Mouse (Mus musculus) cerebellum, postnatal 4 days (tissue): ENCODE data around the gene D430041D05Rik.
A peak's percentile ranks its signal among the peaks of the same experiment; 100 is the strongest.

Source experiments
- DNase-seq, 2 experiments: peaks; one replicate each; pipeline ENCODE4 v3.0.0; 2022; ENCODE audit warnings: low spot score in 2 of 2, mixed read lengths in 1 of 2

Gene D430041D05Rik

DNA sequence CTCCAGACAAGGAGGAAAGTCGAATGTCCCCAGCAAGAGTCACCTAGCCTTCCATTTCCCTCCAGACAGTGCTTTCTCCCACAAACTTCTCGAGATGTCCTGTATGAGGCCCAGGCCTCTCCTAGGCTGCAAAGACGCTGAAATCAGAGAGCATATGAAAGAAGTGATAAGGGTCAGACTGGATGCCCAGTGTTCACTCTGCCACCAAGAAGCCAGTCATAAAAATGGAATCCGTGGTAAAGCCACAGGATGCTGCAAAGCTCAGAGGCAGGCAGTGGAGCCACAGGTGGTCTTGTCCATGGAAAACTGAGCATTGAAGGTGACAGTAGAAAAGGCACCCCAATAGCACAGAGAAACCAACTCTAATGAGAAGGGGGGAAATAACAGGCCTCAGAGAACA lies 2.9 kb downstream of the D430041D05Rik start:
- DNase-seq, result no peak

DNA sequence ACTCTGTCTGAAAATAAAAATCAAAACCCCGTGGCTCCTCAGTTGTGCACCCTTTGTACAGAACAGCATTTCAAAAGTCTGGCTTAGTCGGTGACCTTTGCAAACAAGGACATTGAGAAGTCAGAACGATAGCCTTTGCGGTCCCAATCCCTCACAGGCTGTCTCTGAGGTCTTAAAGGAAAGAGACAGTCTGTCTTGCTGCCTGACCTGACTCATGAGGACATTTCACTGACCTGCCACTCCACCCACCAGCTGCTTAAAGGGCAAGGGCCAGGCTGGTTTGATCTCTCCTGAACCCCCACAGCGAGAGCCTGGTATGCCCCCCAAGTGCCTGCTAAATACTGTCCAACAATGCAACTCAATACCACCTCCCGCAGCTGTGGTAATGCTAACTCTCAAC lies 6.8 kb downstream of the D430041D05Rik start:
- no peak for DNase-seq

DNA sequence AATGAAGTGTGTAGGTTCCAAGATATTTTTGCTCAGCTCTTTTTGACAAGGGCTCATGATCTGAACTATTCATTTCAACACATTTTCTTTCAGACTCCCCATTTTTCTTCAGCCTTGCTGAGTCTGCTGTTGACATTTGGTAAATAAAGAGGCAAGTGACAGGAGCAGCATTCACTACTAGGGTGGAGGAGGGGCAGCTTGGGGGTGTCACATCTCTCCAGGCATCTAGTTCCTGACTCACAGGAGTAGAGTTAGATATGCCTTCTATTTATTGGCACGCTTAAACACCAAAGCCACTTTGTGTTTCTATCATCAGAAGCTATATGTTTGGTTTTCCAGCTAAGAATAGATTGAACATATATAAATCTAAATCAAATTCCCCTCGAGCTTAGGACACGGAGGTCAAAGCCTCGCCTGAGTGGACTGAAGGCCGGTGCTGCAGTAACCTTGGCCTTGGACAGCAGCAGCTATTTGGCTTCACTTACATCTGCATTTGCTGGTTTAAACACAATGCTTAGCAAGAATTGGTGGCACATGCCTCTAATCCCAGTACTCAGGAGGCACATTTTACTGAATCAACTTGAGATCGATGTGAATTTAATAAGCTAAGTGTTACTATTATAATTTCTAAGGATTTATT lies 12.0 kb downstream of the D430041D05Rik start:
- DNase-seq, result no peak

DNA sequence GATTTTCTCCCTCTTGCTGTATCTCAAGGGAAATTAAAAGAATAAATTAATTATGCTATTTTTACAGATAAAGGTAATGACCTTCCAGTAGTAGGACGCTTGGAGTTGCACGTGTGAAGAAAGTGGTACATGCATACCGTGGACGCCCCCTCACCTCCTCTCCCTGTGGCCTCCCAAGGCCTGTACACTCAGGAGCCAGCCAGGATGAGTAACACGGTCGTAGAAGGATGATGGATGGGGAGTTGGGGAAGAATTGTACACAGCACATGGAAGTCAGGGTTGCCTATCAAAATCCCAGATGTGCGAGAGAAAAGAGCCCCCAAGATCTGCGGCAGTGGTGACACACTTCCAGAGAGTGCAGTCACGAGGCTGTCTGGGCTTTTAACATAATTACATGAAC lies 14.9 kb downstream of the D430041D05Rik start:
- DNase-seq, result no peak

DNA sequence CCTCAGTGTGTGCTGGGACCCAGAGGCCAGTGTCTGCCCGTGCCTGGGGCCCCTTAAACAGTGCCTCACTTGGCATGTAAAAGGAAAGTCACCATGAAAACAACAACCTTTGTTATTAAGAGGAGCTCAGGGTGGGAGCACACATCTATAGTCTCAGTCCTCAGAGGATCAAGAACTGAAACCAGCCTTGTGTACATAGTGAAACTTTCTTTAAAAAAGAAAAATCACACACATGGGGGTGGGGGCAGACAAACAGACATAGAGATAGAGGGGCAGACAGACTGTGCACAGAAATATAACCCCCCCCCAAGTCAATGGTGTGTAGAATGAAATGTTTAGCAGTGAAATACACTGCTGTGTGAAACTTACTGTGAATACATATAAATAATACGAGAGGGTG lies 16.0 kb downstream of the D430041D05Rik start:
- DNase-seq, result no peak

DNA sequence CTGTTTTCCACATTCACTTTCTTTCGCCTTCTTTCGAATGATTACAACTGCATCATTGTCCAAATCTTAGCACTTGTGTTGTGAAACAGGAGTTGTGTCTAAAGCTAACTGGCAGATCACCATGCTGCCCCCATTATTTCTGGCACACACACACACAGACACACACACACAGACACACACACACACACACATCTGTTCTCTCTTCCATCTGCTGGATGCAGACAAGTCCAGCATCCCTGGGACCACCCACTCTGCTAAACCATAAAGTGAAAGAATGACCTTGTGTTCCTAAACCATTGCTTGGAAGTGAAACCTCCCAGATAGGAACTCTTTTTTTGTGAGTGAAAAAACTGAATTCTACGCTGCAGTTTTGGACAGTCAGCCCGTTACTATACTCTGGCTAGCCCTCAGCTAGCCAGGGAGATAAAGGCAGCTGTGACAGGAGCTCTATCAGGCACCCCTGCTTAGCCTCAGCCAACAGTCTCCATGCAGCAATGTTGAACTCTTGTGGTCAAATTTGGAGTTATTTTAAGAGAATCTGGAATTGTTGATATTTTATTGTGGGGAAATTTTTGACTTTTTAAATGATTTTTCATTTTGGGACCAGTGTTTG lies 18.0 kb downstream of the D430041D05Rik start:
- no peak for DNase-seq

DNA sequence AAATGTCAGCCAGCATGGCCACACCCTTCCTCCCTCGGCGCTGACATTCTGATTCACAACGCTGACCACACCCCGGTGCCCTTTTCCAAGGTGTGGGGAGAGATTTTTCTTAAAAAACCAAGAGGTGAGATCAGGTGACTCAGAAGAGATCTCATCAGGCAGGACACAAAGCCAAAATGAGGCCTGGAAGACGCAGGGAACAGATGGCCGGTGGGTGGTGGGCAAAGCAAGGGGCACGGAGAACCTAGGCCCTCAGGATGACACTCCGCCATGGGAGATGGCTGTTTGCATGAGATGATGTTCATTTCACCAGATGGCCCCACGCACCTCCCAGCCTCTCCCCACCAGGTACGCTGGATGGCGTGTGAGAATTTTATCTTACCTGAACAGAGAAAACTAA lies 21.6 kb downstream of the D430041D05Rik start:
- DNase-seq, result no peak

DNA sequence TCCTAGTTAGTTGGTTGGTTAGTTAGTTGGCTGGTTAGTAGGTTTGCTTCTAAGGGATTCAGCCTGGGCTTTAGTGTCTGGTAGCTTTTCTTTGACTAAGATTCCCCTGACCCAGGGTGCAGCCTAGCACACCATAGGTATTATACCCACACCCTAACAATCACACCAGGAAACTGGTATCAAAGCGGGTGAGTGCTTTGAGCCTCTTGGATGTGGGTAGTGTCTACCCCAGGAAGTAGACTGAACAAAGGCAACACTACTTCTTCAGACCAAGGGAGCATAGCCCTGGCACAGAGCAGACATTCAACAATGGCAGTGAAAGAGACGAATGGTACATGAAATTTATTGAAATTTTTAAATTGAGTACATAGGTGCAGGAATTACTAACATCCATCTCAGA lies 24.9 kb downstream of the D430041D05Rik start:
- no peak for DNase-seq

DNA sequence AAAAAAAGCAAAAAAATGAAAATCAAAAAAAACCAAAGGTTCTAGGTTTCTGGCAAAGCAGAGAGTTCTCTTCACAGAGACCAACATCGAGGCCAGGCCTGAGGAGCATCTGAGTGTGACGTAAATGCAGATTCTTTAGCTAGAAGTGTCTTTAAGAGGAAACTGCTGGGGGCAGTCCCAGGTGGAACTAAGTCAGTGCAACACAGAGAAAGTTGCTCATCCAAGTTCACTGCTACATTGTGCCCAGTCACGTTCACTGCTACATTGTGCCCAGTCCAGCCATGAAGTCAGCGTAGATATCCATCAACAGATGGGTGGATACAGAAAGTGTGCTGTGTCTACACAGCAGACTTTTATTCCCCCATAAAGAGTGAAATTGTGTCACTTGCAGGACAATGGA lies 27.2 kb downstream of the D430041D05Rik start:
- no peak for DNase-seq

DNA sequence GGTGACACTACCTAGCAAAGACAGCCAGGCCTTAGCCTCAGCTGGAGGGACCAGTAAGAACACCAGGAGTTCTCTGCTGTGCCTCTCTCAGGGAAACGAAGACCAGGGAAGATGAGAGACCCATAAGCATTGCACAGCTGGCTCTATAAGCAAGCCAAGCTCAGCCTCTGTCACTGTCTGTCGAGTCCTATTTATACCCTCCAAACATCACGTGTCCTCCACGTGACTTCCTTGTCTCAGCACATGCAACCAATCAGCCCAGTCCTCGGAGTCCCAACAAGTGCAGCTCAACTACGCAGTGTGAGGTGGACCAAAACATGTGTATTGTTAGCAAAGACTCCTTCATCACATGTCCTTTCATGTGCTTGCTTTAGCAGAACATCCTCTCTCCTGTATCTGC lies 28.0 kb downstream of the D430041D05Rik start:
- DNase-seq, result no peak

DNA sequence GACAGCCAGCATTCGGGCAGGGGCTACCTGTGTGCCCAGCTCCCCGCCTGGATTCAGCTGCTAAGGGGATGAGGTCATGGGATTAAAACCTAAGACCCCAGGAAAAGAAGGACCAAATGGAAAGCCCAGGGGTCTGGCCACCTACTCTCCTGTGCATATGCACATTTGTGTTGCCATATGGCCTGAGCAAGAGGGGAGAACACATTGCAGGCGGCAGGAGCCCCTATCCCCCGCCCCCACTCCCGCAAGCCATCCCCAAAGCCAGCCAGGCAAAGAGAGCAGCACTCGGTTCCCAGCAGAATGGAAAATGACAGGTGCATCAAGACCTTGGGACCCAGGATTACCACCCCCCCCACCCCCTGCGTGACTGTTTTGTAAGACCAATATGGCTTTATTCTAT lies 31.5 kb downstream of the D430041D05Rik start:
- peak in 1 of 2 experiments; percentile 41 for DNase-seq

DNA sequence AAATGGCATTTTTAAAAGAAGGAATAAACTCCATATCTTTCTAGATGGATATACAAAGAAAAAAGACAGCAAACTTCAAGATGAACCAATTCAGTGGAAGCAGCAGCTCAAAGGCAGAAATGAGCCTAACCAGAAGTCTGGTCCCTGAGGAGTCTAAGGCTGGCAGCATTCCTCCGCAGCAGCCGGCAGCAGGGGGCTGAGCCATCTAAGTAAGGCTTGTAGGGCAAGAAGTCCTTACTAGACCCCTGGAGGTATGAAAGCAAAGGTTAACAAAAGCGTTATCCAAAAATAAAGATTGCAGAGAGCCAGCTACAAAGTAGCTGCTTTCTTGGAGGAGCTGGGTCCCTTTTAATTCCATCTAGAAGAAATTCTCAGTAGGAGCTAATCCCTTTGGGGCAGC lies 32.0 kb downstream of the D430041D05Rik start:
- no peak for DNase-seq

DNA sequence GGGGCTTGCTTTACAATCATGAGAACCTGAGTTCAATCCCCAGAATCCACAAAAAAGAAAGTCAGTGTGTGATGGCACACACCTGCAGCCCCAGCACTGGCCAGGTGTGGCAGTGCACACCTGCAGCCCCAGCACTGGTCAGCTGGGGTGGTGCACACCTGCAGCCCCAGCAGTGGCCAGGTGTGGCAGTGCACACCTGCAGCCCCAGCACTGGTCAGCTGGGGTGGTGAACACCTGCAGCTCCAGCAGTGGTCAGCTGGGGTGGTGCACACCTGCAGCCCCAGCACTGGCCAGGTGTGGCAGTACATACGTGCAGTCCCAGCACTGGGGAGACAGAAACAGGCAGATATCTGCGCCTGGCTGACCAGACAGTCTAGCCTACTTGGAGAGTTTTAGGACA lies 32.8 kb downstream of the D430041D05Rik start:
- no peak for DNase-seq

DNA sequence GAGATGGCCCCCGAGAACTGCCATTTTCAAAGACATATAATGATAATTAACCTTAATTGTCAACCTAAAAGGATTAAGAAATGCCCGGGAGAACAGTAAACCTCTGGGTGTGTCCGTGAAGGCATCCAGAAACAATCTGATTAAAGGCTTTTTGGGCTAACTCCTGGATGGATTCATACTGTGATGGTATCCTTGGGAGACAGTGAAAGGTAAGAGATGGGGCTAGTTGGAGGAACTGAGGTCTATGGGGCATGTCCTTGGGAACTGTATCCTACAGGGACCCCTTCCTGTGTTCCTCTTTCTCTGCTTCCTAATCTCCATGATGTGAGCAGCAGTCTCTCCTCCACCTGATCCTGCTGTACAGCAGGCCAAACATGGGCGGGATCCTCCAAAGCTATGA lies 38.7 kb downstream of the D430041D05Rik start:
- DNase-seq, result no peak

DNA sequence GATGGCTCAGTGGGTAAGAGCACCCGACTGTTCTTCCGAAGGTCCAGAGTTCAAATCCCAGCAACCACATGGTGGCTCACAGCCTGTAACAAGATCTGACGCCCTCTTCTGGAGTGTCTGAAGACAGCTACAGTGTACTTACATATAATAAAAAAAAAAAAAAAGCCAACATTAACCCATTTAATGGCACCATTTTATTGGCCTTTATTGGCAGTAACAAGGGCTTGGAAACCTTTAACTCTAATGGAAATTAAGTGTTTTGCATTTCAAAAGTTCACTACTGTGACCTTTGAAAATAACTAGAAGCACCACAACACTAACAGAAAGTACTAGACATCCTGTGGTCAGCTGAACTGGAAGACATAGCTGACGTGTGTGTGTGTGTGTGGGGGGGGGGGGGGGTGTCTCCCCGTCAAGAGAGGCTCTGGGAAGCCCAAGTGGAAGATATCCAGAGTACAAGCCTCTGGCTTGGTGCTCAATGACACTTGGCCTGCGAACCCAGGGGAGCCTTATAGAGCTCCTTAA lies 39.1 kb downstream of the D430041D05Rik start:
- DNase-seq, result no peak

DNA sequence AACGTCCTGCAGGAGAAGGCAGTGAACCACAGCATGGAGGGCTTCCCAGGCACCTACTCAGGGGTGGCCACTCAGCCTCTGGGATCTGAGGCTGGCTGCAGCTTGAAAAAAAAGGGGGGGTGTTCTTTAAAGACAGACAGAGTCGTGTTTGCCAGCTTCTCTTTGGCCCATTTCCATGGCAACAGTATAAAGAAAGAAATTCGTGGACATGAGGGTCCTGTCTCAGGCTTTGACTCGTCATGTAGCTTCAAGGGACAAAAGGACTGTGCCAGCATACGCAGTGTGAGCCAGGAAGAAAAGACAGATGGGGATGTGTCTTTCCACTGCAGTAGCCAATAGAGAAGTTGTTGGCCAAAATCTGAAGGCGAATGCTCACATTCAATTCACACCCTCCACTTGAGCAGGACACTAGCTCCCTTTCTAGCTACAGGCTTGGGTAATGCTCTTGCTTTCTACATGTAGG lies 42.9 kb downstream of the D430041D05Rik start:
- DNase-seq, result peak in 1 of 2 experiments; percentile 68

DNA sequence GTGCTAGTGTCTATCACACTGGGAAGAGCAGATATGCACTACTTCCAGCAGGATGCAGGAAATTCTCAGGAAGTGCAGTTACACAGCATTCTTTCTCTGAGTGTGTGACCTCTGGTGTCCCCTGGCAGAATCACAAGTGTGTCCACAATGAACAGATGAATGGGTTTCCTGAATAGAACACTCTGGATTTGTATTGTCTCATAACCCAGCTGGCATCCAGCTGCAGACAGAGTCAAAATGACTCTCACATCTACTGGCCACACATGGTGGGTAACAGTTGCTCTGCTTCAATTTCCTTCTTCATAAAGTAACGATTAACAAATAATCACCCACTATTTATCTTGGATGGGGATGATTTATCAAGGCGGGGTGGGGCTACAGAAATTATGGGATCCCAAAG lies 43.5 kb downstream of the D430041D05Rik start:
- DNase-seq, result no peak

DNA sequence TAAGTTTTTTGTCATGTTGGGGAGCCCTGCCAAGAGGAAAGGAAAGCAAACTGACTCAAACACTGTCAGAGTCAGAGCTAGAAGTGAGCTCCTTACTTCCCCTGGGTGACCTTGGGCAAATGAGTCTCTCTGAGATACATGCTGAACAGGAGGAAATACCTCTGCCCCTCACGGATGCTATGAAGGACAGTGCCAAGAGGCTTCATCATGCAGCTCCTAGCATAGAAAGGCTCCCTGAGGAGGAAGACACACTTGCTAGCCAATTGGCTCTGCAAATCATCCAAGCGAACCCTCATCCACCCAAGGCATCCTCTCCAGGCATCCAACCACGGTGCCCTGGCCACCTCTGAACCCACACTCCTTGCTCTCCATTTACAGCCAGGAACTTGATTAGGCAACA lies 51.5 kb downstream of the D430041D05Rik start:
- DNase-seq, result no peak

DNA sequence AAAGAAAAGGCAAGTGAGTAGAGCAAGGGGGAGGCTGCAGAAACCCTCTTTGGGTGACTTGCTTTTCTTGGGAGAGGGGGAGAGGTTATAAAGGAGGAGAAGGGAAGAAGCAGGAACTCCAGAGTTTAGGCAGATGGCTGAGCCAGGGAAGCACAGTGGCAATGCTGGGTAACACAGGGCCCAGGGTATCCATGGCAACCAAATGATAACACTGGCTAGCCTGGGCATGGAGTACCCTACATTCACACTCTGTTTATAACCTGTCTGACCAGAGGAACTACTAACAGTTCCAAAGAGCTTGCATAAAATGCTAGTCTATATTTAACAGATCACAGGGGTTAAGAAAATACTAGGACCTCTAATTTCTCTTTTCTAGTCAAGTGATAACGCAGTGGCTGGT lies 51.9 kb downstream of the D430041D05Rik start:
- no peak for DNase-seq

DNA sequence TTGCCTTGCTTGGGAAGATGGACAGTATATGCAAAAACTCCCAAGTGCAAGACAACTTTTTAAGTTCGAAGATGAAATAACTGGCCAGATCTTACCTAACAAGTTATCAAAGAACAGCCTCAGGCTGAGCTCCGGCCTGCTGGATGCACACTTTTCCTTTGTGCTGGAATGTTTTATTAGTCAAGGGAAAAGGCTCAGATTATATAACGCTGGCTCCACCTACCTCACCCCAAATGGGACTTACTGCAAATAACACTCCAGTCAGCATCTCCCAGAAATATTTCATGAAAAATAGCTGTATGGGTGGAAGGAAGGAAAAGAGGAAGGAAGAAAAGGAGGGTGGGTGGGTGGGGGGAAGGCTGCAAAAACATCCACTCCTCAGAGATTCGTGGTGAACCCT lies 54.3 kb downstream of the D430041D05Rik start:
- no peak for DNase-seq

DNA sequence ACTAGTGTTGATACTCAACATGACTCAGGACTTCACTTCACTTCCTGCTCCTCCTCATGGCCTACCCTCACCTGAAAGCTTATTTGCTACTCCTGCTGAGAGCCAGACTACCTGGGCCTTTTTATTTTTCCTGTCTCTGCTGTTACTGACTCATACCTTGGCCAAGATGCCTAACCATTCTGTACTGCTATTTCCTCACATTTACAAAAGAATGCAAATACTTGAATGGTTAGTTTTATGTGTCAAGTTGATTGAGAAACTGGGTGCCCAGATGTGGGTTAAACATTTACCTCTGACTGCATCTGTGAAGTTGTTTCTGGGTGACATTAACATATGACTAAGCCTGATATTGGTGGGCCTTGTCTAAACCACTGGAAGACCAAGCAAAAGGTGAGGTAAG lies 56.7 kb downstream of the D430041D05Rik start:
- DNase-seq, result no peak

DNA sequence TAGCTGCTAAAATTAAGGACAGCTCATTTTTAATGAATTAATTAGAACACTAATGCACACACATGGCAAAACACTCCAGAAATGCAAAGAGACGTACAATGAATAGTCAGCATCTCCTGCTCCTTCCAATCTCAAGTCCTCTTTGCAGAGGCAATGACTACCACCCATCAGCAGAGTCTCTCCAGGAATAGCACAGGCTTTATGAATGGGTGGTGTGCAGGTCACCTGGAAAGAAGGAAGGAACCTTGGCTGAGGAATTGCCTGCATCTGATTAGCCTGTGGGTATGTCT lies 58.7 kb downstream of the D430041D05Rik start:
- DNase-seq, result no peak

DNA sequence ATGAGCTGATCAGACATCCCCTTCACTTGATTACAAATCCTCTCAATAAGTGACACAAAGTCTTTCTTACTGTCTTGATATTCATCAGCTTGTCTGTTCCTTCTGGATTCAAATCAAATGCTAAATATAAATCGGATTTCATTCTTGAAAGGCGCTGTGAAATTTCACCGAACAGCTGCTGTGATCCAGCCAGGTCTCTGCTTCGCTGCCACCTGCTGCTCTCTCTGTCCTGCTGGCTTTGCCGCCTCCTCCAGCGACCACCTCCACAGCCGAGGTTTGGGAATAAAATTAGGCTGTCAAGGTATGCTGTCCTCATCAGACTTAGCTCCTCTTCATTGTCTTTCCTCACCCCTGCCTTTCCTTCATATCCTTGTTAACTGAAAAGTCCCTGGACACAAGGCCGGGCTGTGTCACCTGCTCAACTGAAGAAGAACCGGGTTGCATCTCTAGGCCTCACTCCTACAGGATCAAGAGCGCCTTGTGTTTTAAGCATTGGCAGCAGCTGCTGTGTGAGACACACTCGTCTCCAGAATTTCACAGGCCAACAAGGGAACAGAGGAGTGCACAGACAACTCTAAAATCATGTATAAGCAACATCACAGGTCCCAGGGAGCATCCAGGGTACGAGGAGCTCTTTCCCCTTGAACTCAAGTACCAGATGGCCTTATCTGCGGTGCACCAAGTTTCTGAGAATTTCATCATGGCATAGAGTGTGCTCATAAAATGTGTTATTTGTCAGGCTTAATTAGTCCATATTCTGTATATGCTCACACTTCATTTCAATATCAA lies 59.2 kb downstream of the D430041D05Rik start:
- no peak for DNase-seq
